Mouse (Mus musculus) neural tube, embryonic 15.5 days (tissue): ENCODE measurements around the gene Nudt13. TPM values are rescaled to one million over a fixed set of nuclear protein-coding genes. Genes with fewer than 3 reads are reported as not detected.
A peak's percentile ranks its signal among the peaks of the same experiment; 100 is the strongest.
"Not testable (repeated sequence)": the region's sequence is repeated elsewhere in the genome, so short reads cannot be mapped to it uniquely, and the experiment has no call there.

ENCODE experiments used
- ATAC-seq: fragments of 200-750 bp; cut with Nextera tagmentation; 2 replicates; pipeline ENCODE4 v1.8.0; 2017; ENCODE audit warnings: mild to moderate bottlenecking, moderate TSS enrichment, moderate library complexity; ENCODE audit not compliant: low FRiP score
- H3K27ac ChIP-seq: fragments of 300-500 bp; sonication (generic); replicated peaks from 2 replicates; pipeline ENCODE4 v1.5.1; 2015; ENCODE audit warnings: mild to moderate bottlenecking, inconsistent platforms
- H3K27me3 ChIP-seq: fragments of 300-500 bp; sonication (generic); replicated peaks from 2 replicates; pipeline ENCODE4 v1.6.1; 2015; ENCODE audit warnings: inconsistent platforms
- H3K36me3 ChIP-seq: fragments of 300-500 bp; sonication (generic); 2 replicates; pipeline ENCODE4 v1.6.1; 2015; ENCODE audit warnings: inconsistent platforms
- H3K4me1 ChIP-seq: fragments of 300-500 bp; sonication (generic); 2 replicates; pipeline ENCODE4 v1.6.1; 2015; ENCODE audit warnings: inconsistent platforms
- H3K4me2 ChIP-seq: fragments of 300-500 bp; sonication (generic); 2 replicates; pipeline ENCODE4 v1.6.1; 2015; ENCODE audit warnings: inconsistent platforms, mild to moderate bottlenecking, moderate library complexity
- H3K4me3 ChIP-seq: fragments of 300-500 bp; sonication (generic); replicated peaks from 2 replicates; pipeline ENCODE4 v1.5.1; 2015; ENCODE audit warnings: mild to moderate bottlenecking, inconsistent platforms
- H3K9ac ChIP-seq: fragments of 300-500 bp; sonication (generic); replicated peaks from 2 replicates; pipeline ENCODE4 v1.6.1; 2015; ENCODE audit warnings: mild to moderate bottlenecking, inconsistent platforms
- H3K9me3 ChIP-seq: fragments of 300-500 bp; sonication (generic); replicated peaks from 2 replicates; pipeline ENCODE4 v1.6.1; 2016; ENCODE audit warnings: inconsistent platforms
- WGBS: fragments of 180-500 bp; shearing (Covaris S2); methylation state at CpG from one replicate; pipeline ENCODE4 v1.1.7; 2015; ENCODE audit warnings: mixed read lengths; 5-methylcytosine and 5-hydroxymethylcytosine counted together
- polyA plus RNA-seq: library from polyadenylated mRNA; unstranded; fragments of >200 nt; fragmentation: Nextera tagmentation; extraction: Ambion mirVana; gene quantifications from 2 replicates; pipeline ENCODE4 v1.2.1, GENCODE M21; 2015

Nudt13 gene
- polyA plus RNA-seq, 1 experiment from 2014 or later, result 14.0 TPM

- no peak overlapping the region for H3K4me3 ChIP-seq
- no peak overlapping the region for H3K27ac ChIP-seq
- no peaks in the 10 kb centered on the region for H3K27me3 ChIP-seq
- no peak overlapping the region for H3K9ac ChIP-seq
- H3K4me2 ChIP-seq, result no peak overlapping the region
- 43% methylated on average over 4 of the region's 4 CpGs for WGBS
- no peaks in the 10 kb centered on the region for H3K36me3 ChIP-seq
- H3K9me3 ChIP-seq, result no peaks in the 10 kb centered on the region
- ATAC-seq, result no peak
- peaks cover 6% of the 10 kb centered on the region for H3K4me1 ChIP-seq
Observed at GRCm38 (mm10) chr14:20291391-20291790, 3.1 kb upstream of the Nudt13 start.

- Histone ChIP-seq H3K27ac (no peak overlapping the region), H3K9ac (peak overlapping the region; percentile 48), H3K4me1 (peaks cover 6% of the 10 kb centered on the region), H3K4me3 (peak overlapping the region; percentile 57), H3K9me3 (no peaks in the 10 kb centered on the region), H3K36me3 (no peaks in the 10 kb centered on the region), H3K4me2 (peak overlapping the region; percentile 60), H3K27me3 (no peaks in the 10 kb centered on the region)
- WGBS, result 47% methylated on average over 8 of the region's 8 CpGs
- peak; percentile 60; the same call in 1 of the 2 replicates for ATAC-seq
Observed at GRCm38 (mm10) chr14:20294947-20295346, 450 bp downstream of the Nudt13 start.

- no peak overlapping the region for H3K4me2 ChIP-seq
- no peak overlapping the region for H3K27ac ChIP-seq
- ATAC-seq, result no peak
- H3K27me3 ChIP-seq, result no peaks in the 10 kb centered on the region
- no peaks in the 10 kb centered on the region for H3K9me3 ChIP-seq
- no peak overlapping the region for H3K4me3 ChIP-seq
- peaks cover 6% of the 10 kb centered on the region for H3K4me1 ChIP-seq
- WGBS, result 85% methylated on average over 3 of the region's 3 CpGs
- no peaks in the 10 kb centered on the region for H3K36me3 ChIP-seq
- H3K9ac ChIP-seq, result no peak overlapping the region
Observed at GRCm38 (mm10) chr14:20297616-20298015, 3.1 kb downstream of the Nudt13 start.

- Histone ChIP-seq H3K27ac (no peak overlapping the region), H3K9ac (no peak overlapping the region), H3K4me3 (no peak overlapping the region), H3K27me3 (no peaks in the 10 kb centered on the region), H3K4me1 (peaks cover 6% of the 10 kb centered on the region), H3K36me3 (no peaks in the 10 kb centered on the region), H3K9me3 (no peaks in the 10 kb centered on the region), H3K4me2 (no peak overlapping the region)
- 90% methylated on average over 3 of the region's 3 CpGs for WGBS
- no peak for ATAC-seq
Observed at GRCm38 (mm10) chr14:20298131-20298530, 3.6 kb downstream of the Nudt13 start.

GRCm38 (mm10) chr14:20305085-20305484 is 10.6 kb downstream of the Nudt13 start:
- not testable (repeated sequence) for H3K4me2 ChIP-seq, H3K9ac ChIP-seq, H3K36me3 ChIP-seq, ATAC-seq, H3K4me1 ChIP-seq, H3K9me3 ChIP-seq, H3K27ac ChIP-seq, H3K27me3 ChIP-seq, H3K4me3 ChIP-seq
- WGBS, result 76% methylated on average over 2 of the region's 2 CpGs

- ATAC-seq, result no peak
- Histone ChIP-seq H3K4me2 (no peak overlapping the region), H3K27ac (no peak overlapping the region), H3K9me3 (no peaks in the 10 kb centered on the region), H3K36me3 (peaks cover 44% of the 10 kb centered on the region), H3K27me3 (no peaks in the 10 kb centered on the region), H3K4me1 (no peaks in the 10 kb centered on the region), H3K9ac (no peak overlapping the region), H3K4me3 (no peak overlapping the region)
- 82% methylated on average over 1 of the region's 1 CpGs for WGBS
Observed at GRCm38 (mm10) chr14:20315137-20315536, 20.6 kb downstream of the Nudt13 start.

GRCm38 (mm10) chr14:20319420-20319819 is 24.9 kb downstream of the Nudt13 start:
- Histone ChIP-seq H3K4me3 (no peak overlapping the region), H3K27me3 (no peaks in the 10 kb centered on the region), H3K27ac (no peak overlapping the region), H3K9me3 (no peaks in the 10 kb centered on the region), H3K36me3 (peaks cover 50% of the 10 kb centered on the region), H3K4me2 (no peak overlapping the region), H3K9ac (no peak overlapping the region), H3K4me1 (no peaks in the 10 kb centered on the region)
- ATAC-seq, result no peak
- WGBS, result 84% methylated on average over 3 of the region's 3 CpGs

- Histone ChIP-seq H3K9ac (no peak overlapping the region), H3K4me1 (no peaks in the 10 kb centered on the region), H3K9me3 (no peaks in the 10 kb centered on the region), H3K4me3 (no peak overlapping the region), H3K27me3 (no peaks in the 10 kb centered on the region), H3K4me2 (no peak overlapping the region), H3K27ac (no peak overlapping the region), H3K36me3 (peaks cover 65% of the 10 kb centered on the region)
- no peak for ATAC-seq
- 97% methylated on average over 9 of the region's 9 CpGs for WGBS
Observed at GRCm38 (mm10) chr14:20324196-20324595, 29.7 kb downstream of the Nudt13 start.

- H3K27me3 ChIP-seq, result no peaks in the 10 kb centered on the region
- no peak overlapping the region for H3K4me3 ChIP-seq
- H3K27ac ChIP-seq, result no peak overlapping the region
- no peak overlapping the region for H3K4me2 ChIP-seq
- WGBS, result 79% methylated on average over 9 of the region's 9 CpGs
- no peak for ATAC-seq
- H3K9ac ChIP-seq, result no peak overlapping the region
- H3K36me3 ChIP-seq, result peaks cover 72% of the 10 kb centered on the region
- no peaks in the 10 kb centered on the region for H3K4me1 ChIP-seq
- H3K9me3 ChIP-seq, result no peaks in the 10 kb centered on the region
Observed at GRCm38 (mm10) chr14:20328474-20328873, 34.0 kb downstream of the Nudt13 start.

GRCm38 (mm10) chr14:20331316-20331715 is 36.8 kb downstream of the Nudt13 start:
- Histone ChIP-seq H3K9me3 (no peaks in the 10 kb centered on the region), H3K4me2 (no peak overlapping the region), H3K4me3 (no peak overlapping the region), H3K36me3 (peaks cover 82% of the 10 kb centered on the region), H3K4me1 (no peaks in the 10 kb centered on the region), H3K9ac (no peak overlapping the region), H3K27ac (no peak overlapping the region), H3K27me3 (no peaks in the 10 kb centered on the region)
- 98% methylated on average over 4 of the region's 4 CpGs for WGBS
- ATAC-seq, result no peak

- Histone ChIP-seq H3K9ac (no peak overlapping the region), H3K9me3 (no peaks in the 10 kb centered on the region), H3K4me2 (no peak overlapping the region), H3K4me1 (no peaks in the 10 kb centered on the region), H3K36me3 (peaks cover 63% of the 10 kb centered on the region), H3K27ac (no peak overlapping the region), H3K27me3 (no peaks in the 10 kb centered on the region), H3K4me3 (no peak overlapping the region)
- no peak for ATAC-seq
- WGBS, result 96% methylated on average over 5 of the region's 5 CpGs
Observed at GRCm38 (mm10) chr14:20339415-20339814, 44.9 kb downstream of the Nudt13 start.

- no peaks in the 10 kb centered on the region for H3K27me3 ChIP-seq
- H3K4me3 ChIP-seq, result no peak overlapping the region
- no peaks in the 10 kb centered on the region for H3K9me3 ChIP-seq
- peaks cover 1% of the 10 kb centered on the region; the same call in 1 of the 2 replicates for H3K4me1 ChIP-seq
- ATAC-seq, result no peak
- H3K4me2 ChIP-seq, result no peak overlapping the region
- no peak overlapping the region for H3K9ac ChIP-seq
- no peak overlapping the region for H3K27ac ChIP-seq
- H3K36me3 ChIP-seq, result peaks cover 62% of the 10 kb centered on the region
- 84% methylated on average over 8 of the region's 8 CpGs for WGBS
Observed at GRCm38 (mm10) chr14:20340149-20340548, 45.7 kb downstream of the Nudt13 start.

GRCm38 (mm10) chr14:20340866-20341265 is 46.4 kb downstream of the Nudt13 start:
- Histone ChIP-seq H3K4me3 (no peak overlapping the region), H3K27ac (no peak overlapping the region), H3K9ac (no peak overlapping the region), H3K27me3 (no peaks in the 10 kb centered on the region), H3K36me3 (peaks cover 61% of the 10 kb centered on the region), H3K9me3 (no peaks in the 10 kb centered on the region), H3K4me2 (no peak overlapping the region), H3K4me1 (peaks cover 8% of the 10 kb centered on the region)
- no peak for ATAC-seq
- 85% methylated on average over 7 of the region's 7 CpGs for WGBS
